Mouse (Mus musculus) embryonic fibroblast, embryonic 13.5 days (primary cell): ENCODE measurements around the gene Myrfl.

Source experiments
- CTCF ChIP-seq: IDR thresholded peaks from 2 replicates; pipeline ENCODE4 v1.5.1; 2011; ENCODE audit warnings: mild to moderate bottlenecking, control low read depth, low read length, moderate library complexity, borderline replicate concordance; ENCODE audit not compliant: insufficient read depth
- POLR2A ChIP-seq: IDR thresholded peaks from 2 replicates; pipeline ENCODE4 v1.6.1; 2011; ENCODE audit warnings: low read depth, mild to moderate bottlenecking, control low read depth, low read length, moderate library complexity

- TF ChIP-seq POLR2A = no peak
- TF ChIP-seq CTCF = no peak
Observed at GRCm38 (mm10) chr10:116813150-116813549, 83.6 kb downstream of the Myrfl start.
